14 mouse cellular contexts compared by ENCODE assay signal in genomic region chr6:134489637-134490036, GRCm38 (mm10).
DNase-seq lines count a peak whose midpoint lies in the region; ATAC-seq and TF ChIP-seq lines count a peak whose summit lies in the region.
"Had no signal": no experiment of that assay in that cellular context is flagged by ENCODE, and none has a peak within 500 bp of the region (broad histone marks: within the 10 kb centered on the region; RNA-seq: fewer than 3 reads in every experiment).

No protein-coding gene starts in this region.

- H3K4me1 ChIP-seq in liver, postnatal 0 days (ENCODE audit: insufficient read depth) = peaks cover 3% of the 10 kb centered on the region; the same call in 1 of the 2 replicates
- peaks cover 7 to 19% of the 10 kb centered on the region in 2 experiments for H3K4me1 ChIP-seq in heart, embryonic 14.5 days (ENCODE audit: control insufficient read depth in 2 of 2, insufficient read depth in 2 of 2, low read length in 2 of 2)
- no peaks in the 10 kb centered on the region for H3K4me1 ChIP-seq in stomach, postnatal 0 days (replicated peaks; ENCODE audit: control insufficient read depth, insufficient read depth)
- 0 out of 2 replicates have a peak, but pooled peaks cover 2% of the 10 kb centered on the region for H3K4me1 ChIP-seq in forebrain, embryonic 11.5 days (replicated peaks; ENCODE audit: control insufficient read depth, insufficient read depth, low read length)
- no peaks in the 10 kb centered on the region for H3K4me1 ChIP-seq in limb, embryonic 10.5 days
- H3K4me1 ChIP-seq: liver, embryonic 15.5 days had no signal

- H3K36me3 ChIP-seq in liver, postnatal 0 days (replicated peaks; ENCODE audit: insufficient read depth, low read length) = peaks cover 15% of the 10 kb centered on the region
- H3K36me3 ChIP-seq in heart, embryonic 14.5 days (ENCODE audit: control insufficient read depth, insufficient read depth, low read length) = peaks cover 19% of the 10 kb centered on the region
- 0 out of 2 replicates have a peak, but pooled peaks cover 2% of the 10 kb centered on the region for H3K36me3 ChIP-seq in stomach, postnatal 0 days (ENCODE audit: control insufficient read depth, insufficient read depth, low read length)
- H3K36me3 ChIP-seq in forebrain, embryonic 11.5 days (ENCODE audit: control insufficient read depth, insufficient read depth, low read length) = peaks cover 2% of the 10 kb centered on the region; the same call in 1 of the 2 replicates
- H3K36me3 ChIP-seq in limb, embryonic 10.5 days = peaks cover 41% of the 10 kb centered on the region

- no peak overlapping the region for H3K9ac ChIP-seq in liver, postnatal 0 days (replicated peaks)
- H3K9ac ChIP-seq in heart, embryonic 14.5 days (ENCODE audit: low read length) = no peak overlapping the region
- no peak overlapping the region for H3K9ac ChIP-seq in stomach, postnatal 0 days (ENCODE audit: low read length)
- no peak overlapping the region for H3K9ac ChIP-seq in forebrain, embryonic 11.5 days (ENCODE audit: low read length)
- H3K9ac ChIP-seq: liver, embryonic 15.5 days; midbrain, embryonic 15.5 days had no signal

- 80% methylated on average over 9 of the region's 9 CpGs for WGBS in liver, postnatal 0 days (ENCODE audit: insufficient replicate concordance)
- 29% methylated on average over 9 of the region's 9 CpGs for WGBS in heart, embryonic 14.5 days
- WGBS in stomach, postnatal 0 days = 72% methylated on average over 9 of the region's 9 CpGs
- 88% methylated on average over 9 of the region's 9 CpGs for WGBS in forebrain, embryonic 11.5 days
- WGBS in limb, embryonic 10.5 days = 92% methylated on average over 9 of the region's 9 CpGs

- no peak overlapping the region for H3K4me2 ChIP-seq in liver, postnatal 0 days (ENCODE audit: low read depth, low read length)
- H3K4me2 ChIP-seq in heart, embryonic 14.5 days (ENCODE audit: low read length) = peak overlapping the region; percentile 35
- no peak overlapping the region for H3K4me2 ChIP-seq in stomach, postnatal 0 days (replicated peaks; ENCODE audit: low read depth)
- H3K4me2 ChIP-seq in forebrain, embryonic 11.5 days (ENCODE audit: low read depth, low read length, severe bottlenecking) = no peak overlapping the region
- H3K4me2 ChIP-seq: liver, embryonic 15.5 days; midbrain, embryonic 15.5 days had no signal

- H3K27me3 ChIP-seq in liver, postnatal 0 days (ENCODE audit: insufficient read depth, low read length) = no peaks in the 10 kb centered on the region
- H3K27me3 ChIP-seq in heart, embryonic 14.5 days (ENCODE audit: control insufficient read depth, insufficient read depth, low read length) = no peaks in the 10 kb centered on the region
- H3K27me3 ChIP-seq in stomach, postnatal 0 days (ENCODE audit: control insufficient read depth, insufficient read depth, low read length) = no peaks in the 10 kb centered on the region
- H3K27me3 ChIP-seq in forebrain, embryonic 11.5 days (ENCODE audit: control insufficient read depth, insufficient read depth, low read length) = no peaks in the 10 kb centered on the region
- no peaks in the 10 kb centered on the region for H3K27me3 ChIP-seq in limb, embryonic 10.5 days (ENCODE audit: low read depth, poor library complexity, severe bottlenecking)
- H3K27me3 ChIP-seq: liver, embryonic 15.5 days; midbrain, embryonic 15.5 days had no signal

- 0 out of 2 replicates have a peak, but pooled peaks have one; percentile 18 for TF ChIP-seq CTCF in liver, postnatal 0 days (IDR thresholded peaks at IDR 0.05; ENCODE audit: low read depth)
- TF ChIP-seq CTCF in stomach, postnatal 0 days (IDR thresholded peaks at IDR 0.05; ENCODE audit: low read depth) = peak; percentile 27

- H3K27ac ChIP-seq in liver, postnatal 0 days (ENCODE audit: low read depth) = no peak overlapping the region
- H3K27ac ChIP-seq in heart, embryonic 14.5 days (replicated peaks in 1 of 2; ENCODE audit: control insufficient read depth in 1 of 2, insufficient read depth in 1 of 2, low read depth in 2 of 2, low read length in 2 of 2) = no peak overlapping the region
- no peak overlapping the region for H3K27ac ChIP-seq in stomach, postnatal 0 days (replicated peaks)
- no peak overlapping the region for H3K27ac ChIP-seq in forebrain, embryonic 11.5 days (ENCODE audit: low read depth, low read length)
- no peak overlapping the region for H3K27ac ChIP-seq in limb, embryonic 10.5 days
- H3K27ac ChIP-seq: forebrain, embryonic 10.5 days; liver, embryonic 15.5 days; midbrain, embryonic 15.5 days had no signal

- ATAC-seq in liver, postnatal 0 days = no peak
- ATAC-seq in heart, embryonic 14.5 days (ENCODE audit: insufficient number of reproducible peaks, insufficient read depth, low FRiP score, low read depth) = no peak
- ATAC-seq in stomach, postnatal 0 days (ENCODE audit: low FRiP score, low TSS enrichment) = no peak
- no peak for ATAC-seq in forebrain, embryonic 11.5 days (replicated peaks; ENCODE audit: low FRiP score)
- ATAC-seq: midbrain, embryonic 15.5 days had no signal

- no peak for DNase-seq in liver, postnatal 0 days
- no peak for DNase-seq in liver
- DNase-seq in kidney, postnatal 14 days = peak; percentile 33
- no peak for DNase-seq in stomach, postnatal 0 days (ENCODE audit: low spot score)
- DNase-seq in B cell, adult 2 months = no peak
- no peak for DNase-seq in forebrain, embryonic 11.5 days (ENCODE audit: low spot score)
- DNase-seq in limb, embryonic 10.5 days (ENCODE audit: low spot score) = no peak
- DNase-seq: adrenal gland, adult 2 months; gastrocnemius, postnatal 14 days had no signal

- TF ChIP-seq EP300 in liver, postnatal 0 days (IDR thresholded peaks at IDR 0.05; ENCODE audit: low read depth) = no peak
- TF ChIP-seq EP300 in stomach, postnatal 0 days (optimal IDR thresholded peaks at IDR 0.05) = no peak

- no peak overlapping the region for H3K4me3 ChIP-seq in liver, postnatal 0 days (ENCODE audit: low read depth, low read length)
- H3K4me3 ChIP-seq in heart, embryonic 14.5 days (ENCODE audit: control insufficient read depth in 1 of 2, insufficient read depth in 1 of 2, low read depth in 1 of 2, low read length in 2 of 2) = no peak overlapping the region
- H3K4me3 ChIP-seq in stomach, postnatal 0 days (ENCODE audit: low read depth, low read length) = no peak overlapping the region
- H3K4me3 ChIP-seq in forebrain, embryonic 11.5 days (ENCODE audit: low read depth, low read length) = no peak overlapping the region
- H3K4me3 ChIP-seq in limb, embryonic 10.5 days = no peak overlapping the region
- H3K4me3 ChIP-seq: forebrain, embryonic 10.5 days; liver, embryonic 15.5 days; midbrain, embryonic 15.5 days had no signal

- no peaks in the 10 kb centered on the region for H3K9me3 ChIP-seq in liver, postnatal 0 days (ENCODE audit: low read length)
- no peaks in the 10 kb centered on the region for H3K9me3 ChIP-seq in heart, embryonic 14.5 days (ENCODE audit: control insufficient read depth, low read length)
- no peaks in the 10 kb centered on the region for H3K9me3 ChIP-seq in stomach, postnatal 0 days (ENCODE audit: control insufficient read depth, low read length)
- no peaks in the 10 kb centered on the region for H3K9me3 ChIP-seq in forebrain, embryonic 11.5 days (ENCODE audit: control insufficient read depth, low read length)
- no peaks in the 10 kb centered on the region for H3K9me3 ChIP-seq in limb, embryonic 10.5 days (replicated peaks)
- H3K9me3 ChIP-seq: forebrain, embryonic 10.5 days; G1E; liver, embryonic 15.5 days; midbrain, embryonic 15.5 days had no signal
